Comparison of ENCODE assay signal across 10 mouse cellular contexts in the genomic region with DNA sequence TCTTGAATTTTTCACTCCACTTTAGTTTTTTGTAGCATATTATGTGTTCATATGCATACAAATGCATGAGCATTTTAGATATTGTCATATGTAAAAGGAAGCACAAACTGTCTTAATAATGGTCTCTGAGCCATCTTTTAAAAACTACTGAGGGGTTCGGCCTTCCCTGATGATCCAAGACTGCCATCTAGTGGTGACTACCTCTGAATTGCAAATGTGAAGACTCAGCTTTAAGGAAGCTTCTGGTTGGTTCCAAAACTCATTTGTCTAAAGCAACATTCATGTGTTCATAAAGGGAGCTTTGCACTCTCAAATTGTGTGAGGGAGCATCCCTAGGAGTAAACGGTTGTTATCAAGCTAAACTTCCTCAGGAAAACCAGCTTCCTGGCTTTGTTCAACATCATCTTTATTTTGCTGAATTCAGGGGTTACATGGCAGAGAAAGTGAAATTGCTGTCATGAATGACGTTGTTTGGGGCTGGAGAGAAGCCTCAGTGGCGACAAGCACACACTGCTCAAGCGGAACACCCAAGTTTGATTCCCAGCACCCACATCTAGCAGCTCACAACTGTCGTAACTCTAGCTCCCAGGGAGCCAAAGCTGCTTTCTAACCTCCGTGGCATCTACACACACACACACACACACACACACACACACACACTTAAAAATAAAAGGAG.
A peak's percentile ranks its signal among the peaks of the same experiment; 100 is the strongest.
DNase-seq lines count a peak whose midpoint lies in the region; ATAC-seq and TF ChIP-seq lines count a peak whose summit lies in the region.
"Had no signal": no experiment of that assay in that cellular context is flagged by ENCODE, and none has a peak within 500 bp of the region (broad histone marks: within the 10 kb centered on the region; RNA-seq: fewer than 3 reads in every experiment).

No protein-coding gene starts in this region.

- H3K27me3 ChIP-seq in heart, postnatal 0 days (ENCODE audit: control insufficient read depth, insufficient read depth, low read length) = no peaks in the 10 kb centered on the region
- no peaks in the 10 kb centered on the region for H3K27me3 ChIP-seq in testis, adult 2 months (ENCODE audit: control insufficient read depth, insufficient read depth, low read length)
- H3K27me3 ChIP-seq: heart, embryonic 15.5 days had no signal

- TF ChIP-seq EP300 in heart, postnatal 0 days (IDR thresholded peaks at IDR 0.05; ENCODE audit: low read depth) = no peak

- peak; percentile 60 for ATAC-seq in heart, postnatal 0 days (ENCODE audit: insufficient read depth, low read depth)

- H3K4me2 ChIP-seq in heart, postnatal 0 days (ENCODE audit: low read depth, low read length) = no peak overlapping the region
- H3K4me2 ChIP-seq: heart, embryonic 15.5 days had no signal

- no peaks in the 10 kb centered on the region for H3K9me3 ChIP-seq in heart, postnatal 0 days (replicated peaks; ENCODE audit: control insufficient read depth, low read length)
- H3K9me3 ChIP-seq: heart, embryonic 15.5 days had no signal

- H3K4me1 ChIP-seq in heart, postnatal 0 days (ENCODE audit: control insufficient read depth, insufficient read depth) = no peaks in the 10 kb centered on the region
- no peaks in the 10 kb centered on the region for H3K4me1 ChIP-seq in testis, adult 2 months (ENCODE audit: control insufficient read depth, insufficient read depth, low read length)
- H3K4me1 ChIP-seq: heart, embryonic 15.5 days had no signal

- no peak overlapping the region for H3K4me3 ChIP-seq in heart, postnatal 0 days (ENCODE audit: low read depth, low read length)
- no peak overlapping the region for H3K4me3 ChIP-seq in testis, adult 2 months (ENCODE audit: control insufficient read depth, low read depth, low read length)
- H3K4me3 ChIP-seq: heart, embryonic 15.5 days had no signal

- no peaks in the 10 kb centered on the region for H3K36me3 ChIP-seq in heart, postnatal 0 days (replicated peaks; ENCODE audit: control insufficient read depth, insufficient read depth, low read length)
- no peaks in the 10 kb centered on the region for H3K36me3 ChIP-seq in testis, adult 2 months (ENCODE audit: control insufficient read depth, insufficient read depth, low read length)
- H3K36me3 ChIP-seq: heart, embryonic 15.5 days had no signal

- intact Hi-C loops in heart, postnatal 25 days (cut with DNase I) = loop anchor here (10.0 kb wide), 2 partner anchors 400 to 1480 kb away; partner anchors contain the start of gene Adamts1
- intact Hi-C loops in gastrocnemius, postnatal 14 days (cut with DNase I; ENCODE audit: low total_unique reads) = no loop called here

- peak; percentile 82 for DNase-seq in heart, postnatal 0 days (ENCODE audit: low spot score)
- DNase-seq in heart, postnatal 25 days (ENCODE audit: low spot score) = no peak
- no peak for DNase-seq in testis, postnatal 14 days (ENCODE audit: low spot score)
- DNase-seq in embryo, embryonic 9.5 days (ENCODE audit: extremely low spot score) = peak; percentile 12
- peak; percentile 44 for DNase-seq in yolk sac, embryonic 10.5 days (ENCODE audit: low spot score)
- DNase-seq in urinary bladder, postnatal 36 days (ENCODE audit: low spot score in 2 of 2) = no peak
- no peak for DNase-seq in gastrocnemius, postnatal 14 days
- DNase-seq: cerebellum, postnatal 36 days had no signal

- H3K9ac ChIP-seq in heart, postnatal 0 days (replicated peaks; ENCODE audit: low read depth, low read length) = no peak overlapping the region
- H3K9ac ChIP-seq: heart, embryonic 15.5 days had no signal

- WGBS in heart, postnatal 0 days = 39% methylated on average over 7 of the region's 7 CpGs

- no peak for TF ChIP-seq POLR2A in testis, adult 2 months (IDR thresholded peaks at IDR 0.05; ENCODE audit: control insufficient read depth, low read depth, low read length)

- peak; percentile 80 for TF ChIP-seq CTCF in heart, postnatal 0 days (IDR thresholded peaks at IDR 0.05; ENCODE audit: low read depth)
- TF ChIP-seq CTCF in testis, adult 2 months (IDR thresholded peaks at IDR 0.05; ENCODE audit: control insufficient read depth, insufficient read depth, insufficient replicate concordance, low read depth, low read length) = 0 out of 2 replicates have a peak, but pooled peaks have one; percentile 6

- no peak overlapping the region for H3K27ac ChIP-seq in heart, postnatal 0 days (ENCODE audit: low read depth)
- no peak overlapping the region for H3K27ac ChIP-seq in testis, adult 2 months (ENCODE audit: control insufficient read depth, insufficient read depth, low read depth, low read length)
- H3K27ac ChIP-seq: heart, embryonic 15.5 days had no signal

Comparison
In these comparisons a context has a peak if more than half of its experiments do, and no peak if none do; other contexts are left out.
1. DNase-seq: peak in heart, postnatal 0 days (single experiment), embryo, embryonic 9.5 days (single experiment) and yolk sac, embryonic 10.5 days (single experiment); none in heart, postnatal 25 days (single experiment), testis, postnatal 14 days (single experiment), urinary bladder, postnatal 36 days (0 of 2) and gastrocnemius, postnatal 14 days (single experiment).